Mouse (Mus musculus) fibroblast of lung, adult 2 months (primary cell): ENCODE measurements around the gene Tsfm.
"Not testable (repeated sequence)": the region's sequence is repeated elsewhere in the genome, so short reads cannot be mapped to it uniquely, and the experiment has no call there.

Experiments
- DNase-seq: peaks from one replicate; pipeline ENCODE4 v3.0.0-alpha.2; 2011; ENCODE audit warnings: low read depth

Tsfm gene

DNA sequence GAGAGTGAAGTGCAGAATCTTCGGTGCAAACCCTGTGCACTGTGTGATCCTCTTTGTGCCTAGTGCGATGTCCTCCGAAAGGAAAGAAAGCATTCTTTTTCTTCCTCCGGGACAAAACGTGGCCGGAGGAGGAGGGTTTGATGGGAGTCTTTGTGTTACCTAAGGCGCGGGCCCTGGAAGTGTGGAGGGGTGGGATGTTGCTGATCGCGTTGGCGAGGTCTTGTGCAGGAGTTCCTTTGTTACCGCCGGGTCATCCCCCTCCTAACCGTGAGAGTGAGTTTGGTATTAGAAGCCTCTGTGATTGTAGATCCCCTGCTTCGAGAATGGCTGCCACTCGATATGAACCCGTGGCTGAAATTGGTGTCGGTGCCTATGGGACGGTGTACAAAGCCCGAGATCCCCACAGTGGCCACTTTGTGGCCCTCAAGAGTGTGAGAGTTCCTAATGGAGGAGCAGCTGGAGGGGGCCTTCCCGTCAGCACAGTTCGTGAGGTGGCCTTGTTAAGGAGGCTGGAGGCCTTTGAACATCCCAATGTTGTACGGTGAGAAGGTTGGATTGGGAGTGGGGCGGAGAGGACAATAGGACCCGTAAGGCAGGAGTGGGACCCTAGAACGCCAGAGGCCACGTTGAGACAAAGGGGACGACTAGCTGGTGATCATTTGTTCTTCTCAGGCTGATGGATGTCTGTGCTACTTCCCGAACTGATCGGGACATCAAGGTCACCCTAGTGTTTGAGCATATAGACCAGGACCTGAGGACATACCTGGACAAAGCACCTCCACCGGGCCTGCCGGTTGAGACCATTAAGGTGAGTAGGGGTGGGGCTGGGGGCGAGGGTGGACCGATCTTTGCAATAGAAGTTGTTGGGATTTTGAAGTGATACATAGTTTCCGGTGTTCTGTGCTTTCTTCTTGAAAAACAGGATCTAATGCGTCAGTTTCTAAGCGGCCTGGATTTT is 33.6 kb upstream of the Tsfm start:
- no peak for DNase-seq

DNA sequence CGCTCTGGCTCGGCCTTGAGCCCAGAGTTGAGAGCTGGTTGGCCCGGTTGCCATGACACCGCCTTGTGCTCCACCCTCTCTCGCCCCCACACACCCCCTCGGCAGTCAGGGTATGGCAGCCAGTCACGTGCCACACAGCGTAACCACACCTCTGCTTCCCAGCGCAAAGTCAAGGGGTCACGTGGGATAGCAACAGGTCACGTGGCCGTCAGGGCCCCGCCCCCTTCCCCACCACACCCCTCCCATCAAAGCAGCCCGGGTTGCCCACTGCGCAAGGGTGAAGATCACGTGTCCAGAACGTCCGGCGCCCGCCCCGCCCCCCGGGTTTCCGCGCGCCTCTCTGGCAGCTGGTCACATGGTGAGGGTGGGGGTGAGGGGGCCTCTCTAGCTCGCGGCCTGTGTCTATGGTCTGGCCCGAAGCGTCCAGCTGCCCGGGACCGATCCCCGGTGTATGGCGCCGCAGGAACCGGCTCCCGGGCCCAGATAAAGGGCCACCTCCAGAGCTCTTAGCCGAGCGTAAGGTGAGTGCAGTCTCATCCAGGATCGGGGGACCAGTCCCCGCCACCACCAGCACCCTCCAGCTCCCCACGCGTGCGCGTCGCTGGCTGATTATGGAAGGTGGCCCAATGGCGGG is 32.7 kb upstream of the Tsfm start, which contains the start of gene Cdk4:
TSS of gene Cdk4 (plus strand) at position 296 of the 634 bp plus-strand sequence.
- DNase-seq: peak; percentile 98

DNA sequence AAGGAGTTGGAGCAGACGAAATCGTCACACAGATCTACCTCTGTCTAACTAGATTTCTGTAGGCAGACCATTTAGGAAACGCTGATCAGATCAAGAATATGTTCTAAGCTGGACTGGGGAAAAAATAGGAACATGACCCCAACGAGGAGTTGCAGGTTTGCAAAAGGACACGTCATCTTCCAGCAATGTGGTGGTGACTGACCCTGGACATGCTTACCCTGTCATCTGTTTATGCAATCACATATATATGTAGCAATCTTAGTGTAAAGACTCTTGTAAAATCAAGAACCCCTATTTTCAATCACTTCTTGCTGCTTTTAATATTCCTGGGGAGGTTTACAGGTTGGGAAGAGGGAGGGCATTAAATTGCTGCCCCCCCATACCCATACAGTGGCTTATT is 31.9 kb upstream of the Tsfm start:
- DNase-seq: no peak

GRCm38 (mm10) chr10:127062101-127062500 is 31.5 kb upstream of the Tsfm start:
- DNase-seq: not testable (repeated sequence)

- no peak for DNase-seq
Measured at GRCm38 (mm10) chr10:127061513-127061912, 30.9 kb upstream of the Tsfm start.

GRCm38 (mm10) chr10:127061085-127061484 is 30.4 kb upstream of the Tsfm start:
- no peak for DNase-seq

GRCm38 (mm10) chr10:127059968-127060916 is 29.6 kb upstream of the Tsfm start, which contains the start of gene March9:
Gene March9, minus strand, starts transcription at chr10:127060184.
- no peak for DNase-seq

DNA sequence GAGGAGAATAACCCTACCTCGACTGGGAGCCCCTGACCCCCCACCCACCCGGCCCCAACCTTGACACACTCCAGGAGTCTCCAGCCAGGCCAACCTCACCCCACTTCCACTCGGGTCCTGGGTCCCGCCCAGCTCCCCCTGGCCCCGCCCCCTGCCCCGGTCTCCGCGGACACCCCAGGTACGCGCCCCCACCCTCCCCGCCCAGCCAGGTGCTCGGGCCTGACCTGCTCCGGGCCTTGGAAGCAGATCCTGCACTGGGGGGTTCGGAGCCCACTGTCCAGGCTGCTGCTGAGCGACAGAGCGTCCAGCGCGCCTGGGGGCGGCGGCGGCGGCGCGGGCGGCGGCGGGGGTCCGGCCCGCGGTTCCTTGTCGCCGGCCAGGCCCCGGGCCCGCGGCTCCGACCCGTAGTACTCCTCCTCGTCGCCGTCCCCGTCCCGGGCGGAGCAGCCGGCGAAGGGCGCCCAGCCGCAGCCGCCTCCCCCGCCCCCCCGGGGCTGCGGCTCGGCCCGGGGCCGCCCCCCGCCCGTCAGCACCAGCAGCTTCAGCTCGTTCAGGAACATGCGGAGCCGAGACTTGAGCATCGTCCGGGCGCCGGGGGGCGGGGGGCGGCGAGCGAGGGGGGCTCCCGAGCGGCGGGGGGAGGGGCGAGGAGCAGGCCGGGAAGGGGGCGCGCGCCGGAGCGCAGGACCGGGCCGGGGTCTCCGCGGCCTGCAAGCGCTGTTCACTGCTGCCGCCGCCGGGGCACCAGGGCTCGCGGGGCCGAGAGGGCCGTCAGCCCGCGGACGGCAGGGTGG is 28.7 kb upstream of the Tsfm start:
- no peak for DNase-seq

- DNase-seq: no peak
Measured at GRCm38 (mm10) chr10:127058708-127059107, 28.1 kb upstream of the Tsfm start.

DNA sequence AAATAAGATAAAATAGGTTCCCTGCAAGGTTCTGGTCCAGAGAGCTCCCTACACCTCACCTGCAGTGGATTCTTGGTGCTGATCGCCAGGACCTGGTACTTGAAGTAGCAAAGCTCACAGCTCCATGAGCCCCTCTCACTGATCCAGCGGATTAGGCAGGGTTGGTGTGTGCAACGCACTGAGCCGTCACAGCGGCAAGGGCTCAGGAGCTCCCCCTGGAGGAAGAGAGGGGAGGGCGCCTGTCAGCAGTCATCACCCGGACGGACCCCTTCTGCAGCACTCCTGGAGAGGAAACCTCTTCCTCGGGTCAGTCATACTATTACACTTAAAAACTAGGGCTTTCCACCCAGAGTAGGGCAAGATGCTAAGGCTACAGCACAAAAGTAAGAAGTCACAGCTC is 27.5 kb upstream of the Tsfm start:
- no peak for DNase-seq

- DNase-seq: no peak
Measured at GRCm38 (mm10) chr10:127056490-127056889, 25.9 kb upstream of the Tsfm start.

GRCm38 (mm10) chr10:127055406-127055805 is 24.8 kb upstream of the Tsfm start:
- no peak for DNase-seq

DNA sequence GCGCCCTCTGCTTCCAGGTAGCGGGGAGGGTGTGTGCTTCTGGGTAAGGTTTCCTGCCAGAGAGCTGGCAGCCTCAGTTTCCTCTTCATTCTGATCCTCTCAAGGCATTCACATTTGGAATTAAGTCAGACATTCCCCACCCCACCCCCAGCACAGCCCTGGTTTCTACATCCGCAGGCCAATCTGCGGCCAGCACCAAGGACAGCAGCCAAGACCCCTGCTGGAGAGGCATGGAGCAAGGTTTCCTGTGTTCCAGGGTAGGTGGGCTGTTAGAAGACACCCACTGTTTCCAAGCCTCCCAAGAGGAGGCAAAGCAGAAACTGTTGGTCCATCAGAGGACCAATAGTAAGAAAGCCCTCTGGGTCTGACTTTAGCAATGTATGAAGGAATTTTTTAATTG is 24.0 kb upstream of the Tsfm start:
- no peak for DNase-seq

DNA sequence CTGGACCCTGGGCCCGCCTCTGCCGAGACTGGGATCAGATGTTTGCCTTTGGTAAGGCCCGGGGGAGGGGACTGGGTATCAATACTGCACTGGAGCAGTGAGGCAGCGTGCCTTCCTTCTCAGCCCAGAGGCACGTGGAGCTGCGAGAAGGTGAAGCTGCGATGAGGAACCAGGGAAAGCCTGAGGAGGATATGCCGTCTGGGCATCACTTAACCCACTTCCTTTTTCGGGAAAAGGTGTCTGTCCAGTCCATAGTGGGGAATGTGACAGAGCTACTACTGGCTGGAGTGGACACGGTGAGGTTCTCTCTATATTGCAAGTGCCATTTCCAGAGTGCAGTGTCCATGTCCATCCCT is 19.5 kb upstream of the Tsfm start:
- DNase-seq: no peak

DNA sequence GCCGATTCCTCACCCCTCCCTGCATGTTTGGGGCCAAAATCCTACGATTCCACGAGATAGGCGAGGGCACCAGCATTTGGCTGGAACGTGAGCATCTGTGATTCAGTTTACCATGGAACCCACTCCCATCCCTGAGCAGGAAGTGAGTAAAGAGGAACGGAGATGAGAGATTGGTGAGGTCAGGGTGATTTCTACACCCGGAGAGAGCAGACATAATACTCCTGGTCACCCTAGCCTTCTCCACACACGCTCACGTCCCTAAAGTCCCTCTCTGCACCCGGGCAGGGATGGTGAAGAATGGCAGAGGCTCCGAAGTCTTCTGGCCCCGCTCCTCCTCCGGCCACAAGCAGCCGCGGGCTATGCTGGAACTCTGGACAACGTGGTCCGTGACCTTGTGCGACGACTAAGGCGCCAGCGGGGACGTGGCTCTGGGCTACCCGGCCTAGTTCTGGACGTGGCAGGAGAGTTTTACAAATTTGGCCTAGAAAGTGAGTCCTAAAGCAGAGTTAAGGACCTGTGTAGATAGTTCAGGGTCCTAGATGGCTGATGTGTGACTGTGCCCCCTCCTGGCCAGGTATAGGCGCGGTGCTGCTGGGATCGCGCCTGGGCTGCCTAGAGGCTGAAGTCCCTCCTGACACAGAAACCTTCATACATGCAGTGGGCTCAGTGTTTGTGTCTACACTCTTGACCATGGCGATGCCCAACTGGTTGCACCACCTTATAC is 18.9 kb upstream of the Tsfm start:
- no peak for DNase-seq

GRCm38 (mm10) chr10:127048608-127049394 is 18.2 kb upstream of the Tsfm start:
- DNase-seq: no peak

DNA sequence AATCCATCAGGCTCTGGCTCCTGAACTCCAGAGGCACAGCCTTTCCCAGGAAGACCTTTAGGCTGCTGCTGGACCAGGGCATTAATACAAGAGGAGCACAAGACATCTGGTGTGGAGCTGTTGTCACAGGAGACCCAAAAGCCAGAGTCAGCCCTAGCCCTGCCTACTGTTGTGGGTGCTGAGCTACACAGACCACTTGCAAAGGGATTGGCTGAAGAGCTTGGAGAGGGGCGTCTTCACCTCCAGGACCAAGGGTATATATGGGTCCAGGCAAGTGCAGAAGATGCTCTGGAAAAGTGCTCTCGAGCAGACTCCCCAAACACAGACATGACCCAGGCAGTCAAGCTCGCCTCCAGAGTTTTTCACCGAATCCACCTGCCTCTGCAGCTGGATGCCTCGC is 17.3 kb upstream of the Tsfm start, which contains the start of gene Cyp27b1:
TSS of gene Cyp27b1 (plus strand) at position 297 of the 400 bp plus-strand sequence.
- no peak for DNase-seq

GRCm38 (mm10) chr10:127043187-127043586 is 12.5 kb upstream of the Tsfm start:
- DNase-seq: no peak

- DNase-seq: no peak
Measured at GRCm38 (mm10) chr10:127042468-127043115, 12.0 kb upstream of the Tsfm start.
